Mouse (Mus musculus): ENCODE measurements around the gene Hoxb5. TPM values are rescaled to one million over a fixed set of nuclear protein-coding genes. Genes with fewer than 3 reads are reported as not detected.

Gene Hoxb5
- polyA plus RNA-seq, 1 experiment from 2014 or later, result 0.67 TPM

- DNase-seq (ENCODE audit: low spot score) (no peak), ATAC-seq (replicated peaks; ENCODE audit: insufficient number of reproducible peaks, low FRiP score, low TSS enrichment, low read depth) (no peak)
- no peaks in the 10 kb centered on the region for H3K9me3 ChIP-seq (replicated peaks; ENCODE audit: control insufficient read depth, low read length)
- H3K27me3 ChIP-seq (ENCODE audit: control insufficient read depth, insufficient read depth, low read length), result peaks cover 89% of the 10 kb centered on the region
- no peak overlapping the region for H3K9ac ChIP-seq (replicated peaks; ENCODE audit: low read length)
- H3K27ac ChIP-seq (replicated peaks; ENCODE audit: low read depth, low read length), result no peak overlapping the region
- WGBS, result 7% methylated on average over 4 of the region's 4 CpGs
- no peaks in the 10 kb centered on the region for H3K36me3 ChIP-seq (replicated peaks; ENCODE audit: control insufficient read depth, insufficient read depth, low read depth, low read length)
- no peak overlapping the region for H3K4me2 ChIP-seq (ENCODE audit: low read depth, low read length)
- no peaks in the 10 kb centered on the region for H3K4me1 ChIP-seq (ENCODE audit: control insufficient read depth, insufficient read depth, low read length)
- no peak overlapping the region for H3K4me3 ChIP-seq (ENCODE audit: low read depth, low read length)
Observed at GRCm38 (mm10) chr11:96347717-96348116, 44.6 kb downstream of the Hoxb5 start.

GRCm38 (mm10) chr11:96348141-96348928 lies 45.2 kb downstream of the Hoxb5 start:
- H3K36me3 ChIP-seq (replicated peaks; ENCODE audit: control insufficient read depth, insufficient read depth, low read depth, low read length), result no peaks in the 10 kb centered on the region
- ATAC-seq (replicated peaks; ENCODE audit: insufficient number of reproducible peaks, low FRiP score, low TSS enrichment, low read depth) (no peak), DNase-seq (ENCODE audit: low spot score) (no peak)
- 5% methylated on average over 21 of the region's 21 CpGs for WGBS
- no peak overlapping the region for H3K27ac ChIP-seq (replicated peaks; ENCODE audit: low read depth, low read length)
- H3K9ac ChIP-seq (replicated peaks; ENCODE audit: low read length), result no peak overlapping the region
- no peak overlapping the region for H3K4me3 ChIP-seq (ENCODE audit: low read depth, low read length)
- no peaks in the 10 kb centered on the region for H3K9me3 ChIP-seq (replicated peaks; ENCODE audit: control insufficient read depth, low read length)
- H3K4me2 ChIP-seq (ENCODE audit: low read depth, low read length), result no peak overlapping the region
- H3K27me3 ChIP-seq (ENCODE audit: control insufficient read depth, insufficient read depth, low read length), result peaks cover 91% of the 10 kb centered on the region
- H3K4me1 ChIP-seq (ENCODE audit: control insufficient read depth, insufficient read depth, low read length), result no peaks in the 10 kb centered on the region

GRCm38 (mm10) chr11:96348988-96349387 lies 45.9 kb downstream of the Hoxb5 start:
- ATAC-seq (replicated peaks; ENCODE audit: insufficient number of reproducible peaks, low FRiP score, low TSS enrichment, low read depth) (no peak), DNase-seq (ENCODE audit: low spot score) (no peak)
- Histone ChIP-seq H3K9me3 (replicated peaks; ENCODE audit: control insufficient read depth, low read length) (no peaks in the 10 kb centered on the region), H3K27ac (replicated peaks; ENCODE audit: low read depth, low read length) (no peak overlapping the region), H3K4me2 (ENCODE audit: low read depth, low read length) (no peak overlapping the region), H3K36me3 (replicated peaks; ENCODE audit: control insufficient read depth, insufficient read depth, low read depth, low read length) (no peaks in the 10 kb centered on the region), H3K4me3 (ENCODE audit: low read depth, low read length) (no peak overlapping the region), H3K4me1 (ENCODE audit: control insufficient read depth, insufficient read depth, low read length) (no peaks in the 10 kb centered on the region), H3K9ac (replicated peaks; ENCODE audit: low read length) (no peak overlapping the region), H3K27me3 (ENCODE audit: control insufficient read depth, insufficient read depth, low read length) (peaks cover 85% of the 10 kb centered on the region)
- WGBS, result 7% methylated on average over 3 of the region's 3 CpGs

- no peak overlapping the region for H3K27ac ChIP-seq (replicated peaks; ENCODE audit: low read depth, low read length)
- 2% methylated on average over 14 of the region's 14 CpGs for WGBS
- no peak overlapping the region for H3K4me2 ChIP-seq (ENCODE audit: low read depth, low read length)
- DNase-seq (ENCODE audit: low spot score) (no peak), ATAC-seq (replicated peaks; ENCODE audit: insufficient number of reproducible peaks, low FRiP score, low TSS enrichment, low read depth) (no peak)
- peaks cover 85% of the 10 kb centered on the region for H3K27me3 ChIP-seq (ENCODE audit: control insufficient read depth, insufficient read depth, low read length)
- no peaks in the 10 kb centered on the region for H3K4me1 ChIP-seq (ENCODE audit: control insufficient read depth, insufficient read depth, low read length)
- H3K36me3 ChIP-seq (replicated peaks; ENCODE audit: control insufficient read depth, insufficient read depth, low read depth, low read length), result no peaks in the 10 kb centered on the region
- no peak overlapping the region for H3K9ac ChIP-seq (replicated peaks; ENCODE audit: low read length)
- no peaks in the 10 kb centered on the region for H3K9me3 ChIP-seq (replicated peaks; ENCODE audit: control insufficient read depth, low read length)
- H3K4me3 ChIP-seq (ENCODE audit: low read depth, low read length), result no peak overlapping the region
Observed at GRCm38 (mm10) chr11:96349491-96350340, 46.6 kb downstream of the Hoxb5 start.

GRCm38 (mm10) chr11:96350341-96350624 lies 47.1 kb downstream of the Hoxb5 start, which contains the start of gene Hoxb2:
Hoxb2 (plus strand) TSS chr11:96350525.
- H3K27me3 ChIP-seq (ENCODE audit: control insufficient read depth, insufficient read depth, low read length), result peaks cover 84% of the 10 kb centered on the region
- H3K4me2 ChIP-seq (ENCODE audit: low read depth, low read length), result no peak within 1 kb of the TSS
- 8% methylated on average over 2 of the region's 2 CpGs for WGBS
- no peak within 1 kb of the TSS for H3K9ac ChIP-seq (replicated peaks; ENCODE audit: low read length)
- ATAC-seq (replicated peaks; ENCODE audit: insufficient number of reproducible peaks, low FRiP score, low TSS enrichment, low read depth) (no peak), DNase-seq (ENCODE audit: low spot score) (no peak)
- no peaks in the 10 kb centered on the region for H3K9me3 ChIP-seq (replicated peaks; ENCODE audit: control insufficient read depth, low read length)
- H3K4me3 ChIP-seq (ENCODE audit: low read depth, low read length), result no peak within 1 kb of the TSS
- no peaks in the 10 kb centered on the region for H3K4me1 ChIP-seq (ENCODE audit: control insufficient read depth, insufficient read depth, low read length)
- no peaks in the 10 kb centered on the region for H3K36me3 ChIP-seq (replicated peaks; ENCODE audit: control insufficient read depth, insufficient read depth, low read depth, low read length)
- H3K27ac ChIP-seq (replicated peaks; ENCODE audit: low read depth, low read length), result no peak within 1 kb of the TSS; the same call in 1 of the 2 replicates

- ATAC-seq (replicated peaks; ENCODE audit: insufficient number of reproducible peaks, low FRiP score, low TSS enrichment, low read depth) (no peak), DNase-seq (ENCODE audit: low spot score) (no peak)
- Histone ChIP-seq H3K4me1 (ENCODE audit: control insufficient read depth, insufficient read depth, low read length) (no peaks in the 10 kb centered on the region), H3K27me3 (ENCODE audit: control insufficient read depth, insufficient read depth, low read length) (peaks cover 79% of the 10 kb centered on the region), H3K4me3 (ENCODE audit: low read depth, low read length) (no peak overlapping the region), H3K9me3 (replicated peaks; ENCODE audit: control insufficient read depth, low read length) (no peaks in the 10 kb centered on the region), H3K36me3 (replicated peaks; ENCODE audit: control insufficient read depth, insufficient read depth, low read depth, low read length) (no peaks in the 10 kb centered on the region), H3K4me2 (ENCODE audit: low read depth, low read length) (no peak overlapping the region), H3K27ac (replicated peaks; ENCODE audit: low read depth, low read length) (no peak overlapping the region; the same call in 1 of the 2 replicates), H3K9ac (replicated peaks; ENCODE audit: low read length) (no peak overlapping the region)
- 8% methylated on average over 2 of the region's 2 CpGs for WGBS
Observed at GRCm38 (mm10) chr11:96350791-96351190, 47.7 kb downstream of the Hoxb5 start.

- DNase-seq (ENCODE audit: low spot score) (no peak), ATAC-seq (replicated peaks; ENCODE audit: insufficient number of reproducible peaks, low FRiP score, low TSS enrichment, low read depth) (no peak)
- WGBS, result 3% methylated on average over 11 of the region's 11 CpGs
- no peaks in the 10 kb centered on the region for H3K4me1 ChIP-seq (ENCODE audit: control insufficient read depth, insufficient read depth, low read length)
- H3K9me3 ChIP-seq (replicated peaks; ENCODE audit: control insufficient read depth, low read length), result no peaks in the 10 kb centered on the region
- H3K9ac ChIP-seq (replicated peaks; ENCODE audit: low read length), result no peak overlapping the region
- no peaks in the 10 kb centered on the region for H3K36me3 ChIP-seq (replicated peaks; ENCODE audit: control insufficient read depth, insufficient read depth, low read depth, low read length)
- no peak overlapping the region; the same call in 1 of the 2 replicates for H3K27ac ChIP-seq (replicated peaks; ENCODE audit: low read depth, low read length)
- H3K4me3 ChIP-seq (ENCODE audit: low read depth, low read length), result no peak overlapping the region
- peaks cover 79% of the 10 kb centered on the region for H3K27me3 ChIP-seq (ENCODE audit: control insufficient read depth, insufficient read depth, low read length)
- H3K4me2 ChIP-seq (ENCODE audit: low read depth, low read length), result no peak overlapping the region
Observed at GRCm38 (mm10) chr11:96351312-96351711, 48.2 kb downstream of the Hoxb5 start.

- ATAC-seq (replicated peaks; ENCODE audit: insufficient number of reproducible peaks, low FRiP score, low TSS enrichment, low read depth), result no peak
- Histone ChIP-seq H3K9ac (replicated peaks; ENCODE audit: low read length) (peak overlapping the region; percentile 62), H3K9me3 (replicated peaks; ENCODE audit: control insufficient read depth, low read length) (no peaks in the 10 kb centered on the region), H3K27ac (replicated peaks; ENCODE audit: low read depth, low read length) (peak overlapping the region; percentile 68), H3K36me3 (replicated peaks; ENCODE audit: control insufficient read depth, insufficient read depth, low read depth, low read length) (no peaks in the 10 kb centered on the region), H3K4me3 (ENCODE audit: low read depth, low read length) (peak overlapping the region; percentile 39), H3K27me3 (ENCODE audit: control insufficient read depth, insufficient read depth, low read length) (peaks cover 78% of the 10 kb centered on the region), H3K4me1 (ENCODE audit: control insufficient read depth, insufficient read depth, low read length) (no peaks in the 10 kb centered on the region), H3K4me2 (ENCODE audit: low read depth, low read length) (no peak overlapping the region)
- no peak for DNase-seq (ENCODE audit: low spot score)
- WGBS, result under 1% methylated on average over 22 of the region's 22 CpGs
Observed at GRCm38 (mm10) chr11:96351831-96352230, 48.7 kb downstream of the Hoxb5 start.

All from embryonic facial prominence, embryonic 11.5 days (tissue).